Mouse (Mus musculus) liver, postnatal 0 days (tissue): ENCODE measurements around the gene A730061H03Rik.

Experiments used
- CTCF ChIP-seq: sonication (generic); IDR thresholded peaks from 2 replicates; pipeline ENCODE4 v1.5.1; 2016; ENCODE audit warnings: antibody characterized with exemption, low read depth
- EP300 ChIP-seq: IDR thresholded peaks from 2 replicates; pipeline ENCODE4 v1.6.1; 2016; ENCODE audit warnings: antibody characterized with exemption, low read depth, mild to moderate bottlenecking

- no peak for TF ChIP-seq CTCF
- TF ChIP-seq EP300, result no peak
Observed at GRCm38 (mm10) chr14:55579511-55580496, 19.6 kb upstream of the A730061H03Rik start.
